Mouse (Mus musculus) cerebellum, adult 2 months (tissue): ENCODE measurements around the gene Grik2. TPM values are rescaled to one million over a fixed set of nuclear protein-coding genes. Genes with fewer than 3 reads are reported as not detected.

Source experiments
- DNase-seq, 2 experiments: peaks; one replicate each; pipeline ENCODE4 v3.0.0; 2021
- H3K27ac ChIP-seq: fragments of 200-500 bp; 2 replicates; pipeline ENCODE4 v1.5.1; 2012; ENCODE audit warnings: low read length, control low read depth, inconsistent platforms; ENCODE audit not compliant: insufficient read depth
- H3K27me3 ChIP-seq: fragments of 200-500 bp; 2 replicates; pipeline ENCODE4 v1.6.1; 2012; ENCODE audit warnings: inconsistent platforms, mild to moderate bottlenecking, low read length, moderate library complexity; ENCODE audit not compliant: control insufficient read depth, insufficient read depth
- H3K4me1 ChIP-seq: fragments of 200-500 bp; 2 replicates; pipeline ENCODE4 v1.6.1; 2011; ENCODE audit warnings: low read length; ENCODE audit not compliant: control insufficient read depth, insufficient read depth
- H3K4me3 ChIP-seq: fragments of 200-500 bp; replicated peaks from 2 replicates; pipeline ENCODE3; 2011; ENCODE audit warnings: mild to moderate bottlenecking, low read depth, low read length, control low read depth; ENCODE audit not compliant: insufficient read depth
- CTCF ChIP-seq: fragments of 200-500 bp; IDR thresholded peaks from 2 replicates; pipeline ENCODE4 v1.5.1; 2011; ENCODE audit warnings: low read depth, mild to moderate bottlenecking, control low read depth, low read length, moderate library complexity, borderline replicate concordance; ENCODE audit not compliant: insufficient read depth
- POLR2A ChIP-seq: fragments of 200-500 bp; IDR thresholded peaks from 2 replicates; pipeline ENCODE4 v1.6.1; 2011; ENCODE audit warnings: low read length, control low read depth, borderline replicate concordance; ENCODE audit not compliant: insufficient read depth
- WGBS: fragments of 180-500 bp; shearing (Covaris S2); methylation state at CpG from one replicate; pipeline ENCODE4 v1.1.7; 2018; 5-methylcytosine and 5-hydroxymethylcytosine counted together
- polyA plus RNA-seq: library from polyadenylated mRNA; depleted of rRNA; stranded (reverse); fragments of >200 nt; gene quantifications from 2 replicates; pipeline ENCODE4 v1.2.3, GENCODE M21; 2012

Grik2 gene
- polyA plus RNA-seq, 1 experiment = 48.5 TPM

- Histone ChIP-seq H3K4me1 (peaks cover 7% of the 10 kb centered on the region; the same call in 1 of the 2 replicates), H3K4me3 (no peak overlapping the region), H3K27me3 (no peaks in the 10 kb centered on the region), H3K27ac (no peak overlapping the region)
- 57% methylated on average over 2 of the region's 2 CpGs for WGBS
- DNase-seq = no peak
- TF ChIP-seq POLR2A (no peak), CTCF (no peak)
These were observed 21.0 kb downstream of the Grik2 start for GRCm38 (mm10) chr10:49767556-49767955.

GRCm38 (mm10) chr10:49762607-49763006, 26.0 kb downstream of the Grik2 start:
- Histone ChIP-seq H3K27me3 (no peaks in the 10 kb centered on the region), H3K4me3 (no peak overlapping the region), H3K27ac (no peak overlapping the region), H3K4me1 (peaks cover 4% of the 10 kb centered on the region; the same call in 1 of the 2 replicates)
- TF ChIP-seq CTCF = no peak
- TF ChIP-seq POLR2A = no peak
- 68% methylated on average over 2 of the region's 2 CpGs for whole genome bisulfite sequencing
- no peak for DNase-seq

GRCm38 (mm10) chr10:49751769-49752168, 36.8 kb downstream of the Grik2 start:
- Histone ChIP-seq H3K27ac (no peak overlapping the region), H3K4me3 (no peak overlapping the region), H3K4me1 (no peaks in the 10 kb centered on the region; the same call in 1 of the 2 replicates), H3K27me3 (no peaks in the 10 kb centered on the region)
- no peak for DNase-seq
- WGBS = 47% methylated on average over 2 of the region's 2 CpGs
- TF ChIP-seq CTCF (no peak), POLR2A (no peak)

GRCm38 (mm10) chr10:49731841-49732240, 56.7 kb downstream of the Grik2 start:
- H3K27ac ChIP-seq = no peak overlapping the region

GRCm38 (mm10) chr10:49723706-49724105, 64.9 kb downstream of the Grik2 start:
- Histone ChIP-seq H3K27ac (no peak overlapping the region), H3K4me1 (no peaks in the 10 kb centered on the region), H3K4me3 (no peak overlapping the region), H3K27me3 (no peaks in the 10 kb centered on the region)
- no peak for DNase-seq
- TF ChIP-seq POLR2A (no peak), CTCF (no peak)
- WGBS = 85% methylated on average over 2 of the region's 2 CpGs

More at GRCm38 (mm10) chr10:49731841-49732240, 56.7 kb downstream of the Grik2 start:
- TF ChIP-seq CTCF (no peak), POLR2A (no peak)
- Histone ChIP-seq H3K4me3 (no peak overlapping the region), H3K27me3 (no peaks in the 10 kb centered on the region), H3K4me1 (no peaks in the 10 kb centered on the region; the same call in none of the 2 replicates)
- DNase-seq = no peak
- 63% methylated on average over 2 of the region's 2 CpGs for WGBS

GRCm38 (mm10) chr10:49716856-49717255, 71.7 kb downstream of the Grik2 start:
- H3K27me3 ChIP-seq = no peaks in the 10 kb centered on the region
- 57% methylated on average over 5 of the region's 5 CpGs for WGBS
- no peak for TF ChIP-seq POLR2A
- TF ChIP-seq CTCF = no peak
- H3K27ac ChIP-seq = no peak overlapping the region
- H3K4me3 ChIP-seq = no peak overlapping the region
- DNase-seq = no peak
- no peaks in the 10 kb centered on the region; the same call in 1 of the 2 replicates for H3K4me1 ChIP-seq

GRCm38 (mm10) chr10:49709748-49710147, 78.8 kb downstream of the Grik2 start:
- H3K4me3 ChIP-seq = no peak overlapping the region
- TF ChIP-seq CTCF (no peak), POLR2A (no peak)
- peaks cover 3% of the 10 kb centered on the region; the same call in 1 of the 2 replicates for H3K4me1 ChIP-seq
- peak in 1 of 2 experiments; percentile 78 for DNase-seq
- 41% methylated on average over 3 of the region's 3 CpGs for WGBS
- no peak overlapping the region for H3K27ac ChIP-seq
- no peaks in the 10 kb centered on the region for H3K27me3 ChIP-seq

- no peak overlapping the region for H3K27ac ChIP-seq
- H3K4me1 ChIP-seq = peaks cover 1% of the 10 kb centered on the region; the same call in 1 of the 2 replicates
- WGBS = 26% methylated on average over 8 of the region's 8 CpGs
- H3K27me3 ChIP-seq = no peaks in the 10 kb centered on the region
- H3K4me3 ChIP-seq = no peak overlapping the region
- peak in 1 of 2 experiments; percentile 47 for DNase-seq
- TF ChIP-seq POLR2A = no peak
- TF ChIP-seq CTCF = no peak
These were observed 84.1 kb downstream of the Grik2 start for GRCm38 (mm10) chr10:49704446-49704845.
